Mouse (Mus musculus) heart, postnatal 0 days (tissue): ENCODE results near the gene Pabpc4. TPM values are rescaled to one million over a fixed set of nuclear protein-coding genes. Genes with fewer than 3 reads are reported as not detected.
A peak's percentile ranks its signal among the peaks of the same experiment; 100 is the strongest.
"Not testable (repeated sequence)": the region's sequence is repeated elsewhere in the genome, so short reads cannot be mapped to it uniquely, and the experiment has no call there.

ENCODE experiments used
- ATAC-seq: fragments of 200-750 bp; cut with Nextera tagmentation; 2 replicates; pipeline ENCODE4 v1.8.0; 2017; ENCODE audit warnings: low read depth, moderate number of reproducible peaks, moderate library complexity; ENCODE audit not compliant: insufficient read depth
- DNase-seq: peaks from one replicate; pipeline ENCODE4 v3.0.0-alpha.2; 2016; ENCODE audit warnings: low spot score
- H3K27ac ChIP-seq: fragments of 300-500 bp; sonication (generic); 2 replicates; pipeline ENCODE4 v1.5.1; 2014; ENCODE audit warnings: low read depth, mild to moderate bottlenecking
- H3K27me3 ChIP-seq: fragments of 300-500 bp; sonication (generic); 2 replicates; pipeline ENCODE4 v1.6.1; 2014; ENCODE audit warnings: low read length, mixed read lengths; ENCODE audit not compliant: control insufficient read depth, insufficient read depth
- H3K36me3 ChIP-seq: fragments of 300-500 bp; sonication (generic); replicated peaks from 2 replicates; pipeline ENCODE4 v1.6.1; 2014; ENCODE audit warnings: low read length, mixed read lengths; ENCODE audit not compliant: control insufficient read depth, insufficient read depth
- H3K4me1 ChIP-seq: fragments of 300-500 bp; sonication (generic); 2 replicates; pipeline ENCODE4 v1.6.1; 2014; ENCODE audit warnings: antibody characterized with exemption; ENCODE audit not compliant: control insufficient read depth, insufficient read depth
- H3K4me2 ChIP-seq: fragments of 300-500 bp; sonication (generic); 2 replicates; pipeline ENCODE4 v1.6.1; 2014; ENCODE audit warnings: low read depth, mild to moderate bottlenecking, low read length, moderate library complexity
- H3K4me3 ChIP-seq: fragments of 300-500 bp; sonication (generic); 2 replicates; pipeline ENCODE4 v1.5.1; 2014; ENCODE audit warnings: low read depth, low read length
- H3K9ac ChIP-seq: fragments of 300-500 bp; sonication (generic); replicated peaks from 2 replicates; pipeline ENCODE4 v1.6.1; 2014; ENCODE audit warnings: low read depth, low read length, mixed read lengths
- H3K9me3 ChIP-seq: fragments of 300-500 bp; sonication (generic); replicated peaks from 2 replicates; pipeline ENCODE4 v1.6.1; 2016; ENCODE audit warnings: low read length; ENCODE audit not compliant: control insufficient read depth
- CTCF ChIP-seq: IDR thresholded peaks from 2 replicates; pipeline ENCODE4 v1.5.1; 2016; ENCODE audit warnings: antibody characterized with exemption, control low read depth, low read depth
- EP300 ChIP-seq: IDR thresholded peaks from 2 replicates; pipeline ENCODE4 v1.6.1; 2016; ENCODE audit warnings: antibody characterized with exemption, low read depth
- WGBS: fragments of 180-500 bp; shearing (Covaris S2); extraction: QIAGEN DNeasy Blood & Tissue Kit; methylation state at CpG from one replicate; pipeline ENCODE4 v1.1.7; 2014; 5-methylcytosine and 5-hydroxymethylcytosine counted together
- polyA plus RNA-seq: library from polyadenylated mRNA; unstranded; fragments of >200 nt; fragmentation: Nextera tagmentation; extraction: Ambion mirVana; gene quantifications from 2 replicates; pipeline ENCODE4 v1.2.1, GENCODE M21; 2015
- total RNA-seq: library from RNA; depleted of rRNA; stranded (reverse); fragments of >200 nt; gene quantifications from 2 replicates; pipeline ENCODE4 v1.2.3, GENCODE M21; 2014; ENCODE audit warnings: low replicate concordance

The Pabpc4 gene
- total and polyA plus RNA-seq, 2 experiments from 2014 or later: 55.3 to 350 TPM

GRCm38 (mm10) chr4:123286790-123287189 lies 24.6 kb downstream of the Pabpc4 start:
- Histone ChIP-seq H3K9me3 (no peaks in the 10 kb centered on the region), H3K4me2 (no peak overlapping the region), H3K36me3 (peaks cover 51% of the 10 kb centered on the region), H3K27me3 (no peaks in the 10 kb centered on the region), H3K9ac (no peak overlapping the region), H3K27ac (no peak overlapping the region), H3K4me1 (peaks cover 29% of the 10 kb centered on the region), H3K4me3 (no peak overlapping the region)
- ATAC-seq (no peak), DNase-seq (no peak)
- TF ChIP-seq EP300: no peak
- no peak for TF ChIP-seq CTCF
- 55% methylated on average over 2 of the region's 2 CpGs for WGBS

GRCm38 (mm10) chr4:123289038-123289437 lies 26.9 kb downstream of the Pabpc4 start:
- Histone ChIP-seq H3K9ac (no peak overlapping the region), H3K9me3 (no peaks in the 10 kb centered on the region), H3K36me3 (peaks cover 73% of the 10 kb centered on the region), H3K4me3 (no peak overlapping the region), H3K4me1 (peaks cover 25% of the 10 kb centered on the region), H3K27me3 (no peaks in the 10 kb centered on the region), H3K27ac (no peak overlapping the region), H3K4me2 (no peak overlapping the region)
- 83% methylated on average over 12 of the region's 12 CpGs for WGBS
- TF ChIP-seq EP300 (no peak), CTCF (no peak)
- ATAC-seq: no peak
- no peak for DNase-seq

- peaks cover 95% of the 10 kb centered on the region for H3K36me3 ChIP-seq
- no peak overlapping the region for H3K4me2 ChIP-seq
- no peak overlapping the region for H3K4me3 ChIP-seq
- ATAC-seq (no peak), DNase-seq (no peak)
- no peak overlapping the region for H3K27ac ChIP-seq
- WGBS: 69% methylated on average over 3 of the region's 3 CpGs
- no peaks in the 10 kb centered on the region for H3K4me1 ChIP-seq
- H3K9me3 ChIP-seq: no peaks in the 10 kb centered on the region
- H3K27me3 ChIP-seq: no peaks in the 10 kb centered on the region
- no peak overlapping the region for H3K9ac ChIP-seq
- TF ChIP-seq EP300: no peak
- no peak for TF ChIP-seq CTCF
These were observed 30.2 kb downstream of the Pabpc4 start for GRCm38 (mm10) chr4:123292390-123292789.

GRCm38 (mm10) chr4:123292989-123293388 lies 30.8 kb downstream of the Pabpc4 start:
- H3K4me3 ChIP-seq: no peak overlapping the region
- WGBS: 69% methylated on average over 7 of the region's 7 CpGs
- DNase-seq (no peak), ATAC-seq (no peak)
- H3K36me3 ChIP-seq: peaks cover 95% of the 10 kb centered on the region
- H3K9ac ChIP-seq: no peak overlapping the region
- no peaks in the 10 kb centered on the region for H3K9me3 ChIP-seq
- H3K27me3 ChIP-seq: no peaks in the 10 kb centered on the region
- no peaks in the 10 kb centered on the region for H3K4me1 ChIP-seq
- no peak overlapping the region for H3K4me2 ChIP-seq
- H3K27ac ChIP-seq: no peak overlapping the region
- no peak for TF ChIP-seq CTCF
- no peak for TF ChIP-seq EP300

GRCm38 (mm10) chr4:123293661-123294443 lies 31.7 kb downstream of the Pabpc4 start:
- DNase-seq (no peak), ATAC-seq (no peak)
- 57% methylated on average over 7 of the region's 7 CpGs for WGBS

GRCm38 (mm10) chr4:123295026-123295425 lies 32.9 kb downstream of the Pabpc4 start:
- H3K36me3 ChIP-seq: peaks cover 92% of the 10 kb centered on the region
- not testable (repeated sequence) for H3K27me3 ChIP-seq, H3K9ac ChIP-seq, H3K4me2 ChIP-seq, H3K4me1 ChIP-seq, H3K27ac ChIP-seq, DNase-seq, H3K4me3 ChIP-seq, H3K9me3 ChIP-seq
- WGBS: 54% methylated on average over 15 of the region's 15 CpGs
- ATAC-seq: peak; percentile 34

More at GRCm38 (mm10) chr4:123293661-123294443, 31.7 kb downstream of the Pabpc4 start:
- Histone ChIP-seq H3K4me2 (no peak overlapping the region), H3K9me3 (no peaks in the 10 kb centered on the region), H3K4me3 (no peak overlapping the region), H3K36me3 (peaks cover 92% of the 10 kb centered on the region), H3K4me1 (no peaks in the 10 kb centered on the region), H3K9ac (no peak overlapping the region), H3K27me3 (no peaks in the 10 kb centered on the region), H3K27ac (no peak overlapping the region)
- no peak for TF ChIP-seq EP300
- no peak for TF ChIP-seq CTCF
